Mouse (Mus musculus): ENCODE data around the gene Pde4b. TPM values are rescaled to one million over a fixed set of nuclear protein-coding genes. Genes with fewer than 3 reads are reported as not detected.

Pde4b gene
- polyA plus RNA-seq, 1 experiment, result 0.81 TPM

- H3K4me3 ChIP-seq (ENCODE audit: low read depth, low read length), result no peak overlapping the region
- H3K27me3 ChIP-seq (ENCODE audit: control insufficient read depth, insufficient read depth, low read length, poor library complexity, severe bottlenecking), result no peaks in the 10 kb centered on the region
- H3K4me1 ChIP-seq (ENCODE audit: control insufficient read depth, insufficient read depth, low read length), result peaks cover 3% of the 10 kb centered on the region
- no peak overlapping the region for H3K27ac ChIP-seq (ENCODE audit: insufficient read depth, low read length)
- TF ChIP-seq CTCF (IDR thresholded peaks at IDR 0.05; ENCODE audit: low read depth, low read length) (no peak), POLR2A (IDR thresholded peaks at IDR 0.05; ENCODE audit: insufficient read depth, low read length) (no peak), EP300 (IDR thresholded peaks at IDR 0.05; ENCODE audit: insufficient read depth, low read depth, low read length) (no peak)
- no peaks in the 10 kb centered on the region for H3K9me3 ChIP-seq (replicated peaks; ENCODE audit: control insufficient read depth, insufficient read depth, low read length, poor library complexity, severe bottlenecking)
- no peak overlapping the region for H3K9ac ChIP-seq (ENCODE audit: low read depth, poor library complexity, severe bottlenecking)
- H3K36me3 ChIP-seq (ENCODE audit: control insufficient read depth, insufficient read depth, low read length, poor library complexity, severe bottlenecking), result no peaks in the 10 kb centered on the region
Measured at GRCm38 (mm10) chr4:102563273-102563855, 476.0 kb downstream of the Pde4b start.

GRCm38 (mm10) chr4:102564286-102564685 lies 476.9 kb downstream of the Pde4b start:
- H3K4me1 ChIP-seq (ENCODE audit: control insufficient read depth, insufficient read depth, low read length), result peaks cover 3% of the 10 kb centered on the region
- H3K27me3 ChIP-seq (ENCODE audit: control insufficient read depth, insufficient read depth, low read length, poor library complexity, severe bottlenecking), result no peaks in the 10 kb centered on the region
- TF ChIP-seq POLR2A (IDR thresholded peaks at IDR 0.05; ENCODE audit: insufficient read depth, low read length) (no peak), EP300 (IDR thresholded peaks at IDR 0.05; ENCODE audit: insufficient read depth, low read depth, low read length) (no peak), CTCF (IDR thresholded peaks at IDR 0.05; ENCODE audit: low read depth, low read length) (no peak)

GRCm38 (mm10) chr4:102566421-102566820 lies 479.1 kb downstream of the Pde4b start:
- no peaks in the 10 kb centered on the region for H3K9me3 ChIP-seq (replicated peaks; ENCODE audit: control insufficient read depth, insufficient read depth, low read length, poor library complexity, severe bottlenecking)
- no peak overlapping the region for H3K27ac ChIP-seq (ENCODE audit: insufficient read depth, low read length)
- no peaks in the 10 kb centered on the region for H3K36me3 ChIP-seq (ENCODE audit: control insufficient read depth, insufficient read depth, low read length, poor library complexity, severe bottlenecking)
- H3K27me3 ChIP-seq (ENCODE audit: control insufficient read depth, insufficient read depth, low read length, poor library complexity, severe bottlenecking), result no peaks in the 10 kb centered on the region
- TF ChIP-seq CTCF (IDR thresholded peaks at IDR 0.05; ENCODE audit: low read depth, low read length), result no peak
- no peak for TF ChIP-seq EP300 (IDR thresholded peaks at IDR 0.05; ENCODE audit: insufficient read depth, low read depth, low read length)
- TF ChIP-seq POLR2A (IDR thresholded peaks at IDR 0.05; ENCODE audit: insufficient read depth, low read length), result no peak
- peaks cover 3% of the 10 kb centered on the region for H3K4me1 ChIP-seq (ENCODE audit: control insufficient read depth, insufficient read depth, low read length)
- no peak overlapping the region for H3K4me3 ChIP-seq (ENCODE audit: low read depth, low read length)
- no peak overlapping the region for H3K9ac ChIP-seq (ENCODE audit: low read depth, poor library complexity, severe bottlenecking)

More at GRCm38 (mm10) chr4:102564286-102564685, 476.9 kb downstream of the Pde4b start:
- Histone ChIP-seq H3K36me3 (ENCODE audit: control insufficient read depth, insufficient read depth, low read length, poor library complexity, severe bottlenecking) (no peaks in the 10 kb centered on the region), H3K4me3 (ENCODE audit: low read depth, low read length) (no peak overlapping the region), H3K9ac (ENCODE audit: low read depth, poor library complexity, severe bottlenecking) (no peak overlapping the region), H3K27ac (ENCODE audit: insufficient read depth, low read length) (no peak overlapping the region), H3K9me3 (replicated peaks; ENCODE audit: control insufficient read depth, insufficient read depth, low read length, poor library complexity, severe bottlenecking) (no peaks in the 10 kb centered on the region)

DNA sequence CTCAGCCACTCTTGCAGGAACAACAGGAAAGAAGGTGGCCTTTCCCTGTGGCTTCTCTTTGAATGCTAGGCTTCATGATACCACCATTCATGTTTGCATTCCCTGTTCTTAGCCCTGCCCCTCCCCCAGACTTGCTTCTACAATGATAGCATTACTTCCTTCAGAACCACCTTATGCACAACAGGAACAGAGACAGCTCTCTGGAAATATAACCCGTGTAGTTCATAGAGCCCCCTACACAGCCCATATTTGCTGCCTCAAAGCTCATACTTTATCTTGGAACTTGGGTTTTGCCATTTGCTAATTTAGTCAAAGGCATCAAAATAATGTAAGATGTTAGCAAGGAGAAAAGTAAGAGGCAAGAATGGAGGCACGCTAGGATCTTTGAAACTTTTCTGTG lies 479.8 kb downstream of the Pde4b start:
- Histone ChIP-seq H3K27me3 (ENCODE audit: control insufficient read depth, insufficient read depth, low read length, poor library complexity, severe bottlenecking) (no peaks in the 10 kb centered on the region), H3K36me3 (ENCODE audit: control insufficient read depth, insufficient read depth, low read length, poor library complexity, severe bottlenecking) (no peaks in the 10 kb centered on the region), H3K4me3 (ENCODE audit: low read depth, low read length) (no peak overlapping the region), H3K4me1 (ENCODE audit: control insufficient read depth, insufficient read depth, low read length) (peaks cover 3% of the 10 kb centered on the region), H3K27ac (ENCODE audit: insufficient read depth, low read length) (no peak overlapping the region), H3K9me3 (replicated peaks; ENCODE audit: control insufficient read depth, insufficient read depth, low read length, poor library complexity, severe bottlenecking) (no peaks in the 10 kb centered on the region), H3K9ac (ENCODE audit: low read depth, poor library complexity, severe bottlenecking) (no peak overlapping the region)
- TF ChIP-seq EP300 (IDR thresholded peaks at IDR 0.05; ENCODE audit: insufficient read depth, low read depth, low read length), result no peak
- TF ChIP-seq POLR2A (IDR thresholded peaks at IDR 0.05; ENCODE audit: insufficient read depth, low read length), result no peak
- no peak for TF ChIP-seq CTCF (IDR thresholded peaks at IDR 0.05; ENCODE audit: low read depth, low read length)

DNA sequence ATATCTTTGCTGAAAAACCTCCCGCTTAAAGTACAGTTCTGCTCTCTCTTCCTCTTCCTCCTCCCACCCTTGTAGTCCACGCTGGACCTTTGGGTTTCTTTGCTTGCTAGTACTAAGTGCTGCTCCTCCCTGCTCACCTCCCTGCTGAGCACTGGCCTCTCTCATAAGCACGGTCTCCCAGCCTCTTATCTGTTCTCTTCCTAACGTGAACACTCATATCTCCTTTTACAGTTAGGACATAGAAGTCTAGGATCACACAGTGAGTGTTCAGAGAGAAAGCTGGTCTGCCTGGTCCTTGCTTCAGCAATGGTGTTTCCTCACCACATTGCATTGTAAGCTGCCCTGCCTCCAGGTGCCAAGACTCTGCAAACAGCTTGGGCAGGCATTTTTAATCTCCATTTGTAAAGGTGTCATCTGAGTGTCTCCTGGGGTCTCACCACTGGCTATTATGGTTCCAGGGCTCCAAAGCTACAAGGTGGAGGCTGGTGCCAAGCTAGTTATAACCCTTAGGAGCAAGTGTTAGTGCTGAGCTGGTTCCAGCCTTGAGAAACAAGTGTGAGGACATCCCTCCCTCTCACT lies 480.4 kb downstream of the Pde4b start:
- no peaks in the 10 kb centered on the region for H3K9me3 ChIP-seq (replicated peaks; ENCODE audit: control insufficient read depth, insufficient read depth, low read length, poor library complexity, severe bottlenecking)
- no peaks in the 10 kb centered on the region for H3K27me3 ChIP-seq (ENCODE audit: control insufficient read depth, insufficient read depth, low read length, poor library complexity, severe bottlenecking)
- H3K4me3 ChIP-seq (ENCODE audit: low read depth, low read length), result no peak overlapping the region
- H3K4me1 ChIP-seq (ENCODE audit: control insufficient read depth, insufficient read depth, low read length), result peaks cover 3% of the 10 kb centered on the region
- H3K27ac ChIP-seq (ENCODE audit: insufficient read depth, low read length), result no peak overlapping the region
- H3K9ac ChIP-seq (ENCODE audit: low read depth, poor library complexity, severe bottlenecking), result no peak overlapping the region
- no peaks in the 10 kb centered on the region for H3K36me3 ChIP-seq (ENCODE audit: control insufficient read depth, insufficient read depth, low read length, poor library complexity, severe bottlenecking)
- TF ChIP-seq CTCF (IDR thresholded peaks at IDR 0.05; ENCODE audit: low read depth, low read length) (no peak), POLR2A (IDR thresholded peaks at IDR 0.05; ENCODE audit: insufficient read depth, low read length) (no peak), EP300 (IDR thresholded peaks at IDR 0.05; ENCODE audit: insufficient read depth, low read depth, low read length) (no peak)

DNA sequence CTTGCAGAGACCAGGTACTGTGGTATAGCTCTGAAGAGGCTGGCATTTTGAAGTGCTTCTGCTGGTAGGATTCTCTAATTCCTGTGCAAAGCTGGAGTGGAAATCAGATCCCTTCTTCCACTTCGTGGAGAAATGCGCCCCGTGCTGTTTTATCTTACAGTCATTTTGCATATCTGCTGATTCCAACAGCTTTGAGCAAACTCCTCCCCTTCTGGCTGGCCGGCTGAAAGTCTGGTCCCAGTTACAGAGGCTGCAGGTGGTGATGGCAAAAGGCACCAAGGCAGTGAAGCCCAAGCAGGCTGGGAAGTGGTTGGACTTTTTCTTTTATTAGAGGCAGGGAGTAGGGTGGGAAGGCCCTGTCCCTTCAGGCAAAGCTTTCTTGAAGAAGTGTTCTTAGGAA lies 481.2 kb downstream of the Pde4b start:
- Histone ChIP-seq H3K9me3 (replicated peaks; ENCODE audit: control insufficient read depth, insufficient read depth, low read length, poor library complexity, severe bottlenecking) (no peaks in the 10 kb centered on the region), H3K9ac (ENCODE audit: low read depth, poor library complexity, severe bottlenecking) (no peak overlapping the region), H3K4me3 (ENCODE audit: low read depth, low read length) (no peak overlapping the region), H3K4me1 (ENCODE audit: control insufficient read depth, insufficient read depth, low read length) (peaks cover 3% of the 10 kb centered on the region), H3K27me3 (ENCODE audit: control insufficient read depth, insufficient read depth, low read length, poor library complexity, severe bottlenecking) (0 out of 2 replicates have a peak, but pooled peaks cover 2% of the 10 kb centered on the region), H3K36me3 (ENCODE audit: control insufficient read depth, insufficient read depth, low read length, poor library complexity, severe bottlenecking) (no peaks in the 10 kb centered on the region), H3K27ac (ENCODE audit: insufficient read depth, low read length) (no peak overlapping the region)
- no peak for TF ChIP-seq POLR2A (IDR thresholded peaks at IDR 0.05; ENCODE audit: insufficient read depth, low read length)
- TF ChIP-seq CTCF (IDR thresholded peaks at IDR 0.05; ENCODE audit: low read depth, low read length), result no peak
- TF ChIP-seq EP300 (IDR thresholded peaks at IDR 0.05; ENCODE audit: insufficient read depth, low read depth, low read length), result no peak

All from ES-Bruce4 (cell line).